Mouse (Mus musculus) heart, postnatal 14 days (tissue): ENCODE results near the gene Rufy3. TPM values are rescaled to one million over a fixed set of nuclear protein-coding genes. Genes with fewer than 3 reads are reported as not detected.
A peak's percentile ranks its signal among the peaks of the same experiment; 100 is the strongest.

ENCODE experiments used
- DNase-seq, 2 experiments: peaks; one replicate each; pipeline ENCODE4 v3.0.0; 2021 to 2022
- intact Hi-C: fragments of 180-260 bp; cut with DNase I; formaldehyde crosslinking; loops from one replicate; pipeline ENCODE4 v1.15.1; 2025
- total RNA-seq, 2 experiments: library from RNA; stranded (reverse); gene quantifications; 2 replicates each; pipeline ENCODE4 v1.2.3; 2021

The Rufy3 gene
- total RNA-seq, 2 experiments from 2014 or later: 11.0 to 11.2 TPM

- intact Hi-C loops: loop anchor here (5.0 to 10.0 kb wide), 2 partner anchors 106 to 199 kb away; partner anchors contain the start of gene Dck
Observed at GRCm38 (mm10) chr5:88566034-88566841, 1.4 kb downstream of the Rufy3 start.

GRCm38 (mm10) chr5:88569541-88569940 lies 4.7 kb downstream of the Rufy3 start:
- DNase-seq: no peak
- intact Hi-C loops: loop anchor here (5.0 to 10.0 kb wide), 2 partner anchors 103 to 195 kb away; partner anchors contain the start of gene Dck

More at GRCm38 (mm10) chr5:88566034-88566841, 1.4 kb downstream of the Rufy3 start:
- no peak for DNase-seq

DNA sequence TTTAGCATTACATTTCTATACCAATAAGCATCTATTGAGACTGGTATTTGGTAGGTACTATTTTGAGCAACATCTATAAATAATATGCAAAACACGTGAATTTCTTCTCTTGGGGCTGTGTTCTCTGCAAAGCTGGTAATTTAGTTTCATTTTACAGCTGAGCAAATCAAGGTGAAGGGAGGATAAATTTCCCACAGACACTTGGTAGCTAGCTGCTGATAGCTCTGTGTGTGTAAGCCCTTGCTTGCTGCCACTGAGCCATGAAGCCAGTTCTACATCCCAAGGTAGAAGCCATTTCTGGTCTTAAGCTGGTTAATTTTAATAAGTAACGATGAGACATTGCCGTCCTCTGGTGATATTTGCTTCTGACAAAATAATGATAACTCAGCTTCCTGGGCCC lies 10.0 kb downstream of the Rufy3 start:
- intact Hi-C loops: no loop called here
- no peak for DNase-seq

- intact Hi-C loops: no loop called here
- no peak for DNase-seq
Observed at GRCm38 (mm10) chr5:88575506-88576338, 10.9 kb downstream of the Rufy3 start.

DNA sequence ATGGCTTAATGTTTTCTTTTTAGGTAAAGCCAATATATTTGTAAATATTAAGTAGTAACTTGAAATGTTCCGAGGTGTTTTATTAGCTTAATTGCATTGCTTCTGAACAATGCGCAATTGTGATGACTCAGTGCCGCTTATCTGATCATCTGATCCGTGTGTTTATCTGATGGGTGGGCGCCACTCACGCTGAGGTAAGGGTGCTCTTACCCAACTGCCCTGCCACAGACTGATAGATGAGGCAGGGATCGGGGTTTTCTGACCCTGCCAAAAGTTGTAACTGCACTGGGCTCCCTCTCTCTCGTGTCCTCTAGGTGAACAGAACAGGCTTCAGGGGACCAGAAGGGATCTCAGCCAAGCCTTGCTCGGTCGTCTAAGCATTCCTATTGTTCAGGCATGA lies 15.8 kb downstream of the Rufy3 start:
- no peak for DNase-seq
- intact Hi-C loops: no loop called here

- intact Hi-C loops: no loop called here
Observed at GRCm38 (mm10) chr5:88581343-88581742, 16.5 kb downstream of the Rufy3 start.

DNA sequence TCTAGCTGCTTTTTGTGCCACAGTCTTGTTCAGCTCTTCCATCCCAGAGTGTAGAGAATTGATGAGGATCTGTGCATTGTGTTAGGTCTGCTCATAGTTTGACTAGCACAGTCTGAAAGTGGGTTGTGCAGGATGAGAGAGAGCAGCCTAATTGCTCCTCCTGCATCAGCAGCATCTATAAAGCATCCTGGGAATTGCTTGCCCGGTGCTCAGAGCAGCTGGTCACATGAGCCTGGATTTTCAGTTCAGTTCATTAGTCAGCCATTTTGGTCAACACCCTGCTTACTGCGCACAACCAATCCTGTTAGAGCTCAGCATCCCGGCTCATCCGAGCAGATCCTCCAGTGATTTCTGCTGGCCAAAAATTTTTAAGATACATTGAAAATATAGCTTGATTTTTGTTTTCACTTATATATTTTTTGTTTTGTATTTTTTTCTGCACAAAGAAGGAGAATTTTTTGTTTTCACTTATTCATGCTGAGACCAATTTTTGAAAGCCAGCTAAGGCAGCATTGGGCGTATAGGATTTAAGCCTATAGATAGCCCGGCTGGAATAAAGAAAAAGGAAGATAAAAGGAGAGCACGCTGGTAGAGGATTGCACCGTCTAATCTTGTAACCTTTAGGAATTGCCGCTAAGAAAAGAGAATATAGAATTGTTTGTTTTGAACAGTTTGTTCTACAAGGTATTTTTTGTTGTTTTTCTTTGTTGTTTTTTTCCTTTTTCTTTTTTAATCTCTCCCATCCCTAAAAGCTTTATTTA lies 18.6 kb downstream of the Rufy3 start:
- peak in 1 of 2 experiments; percentile 11 for DNase-seq
- intact Hi-C loops: no loop called here

More at GRCm38 (mm10) chr5:88581343-88581742, 16.5 kb downstream of the Rufy3 start:
- no peak for DNase-seq

DNA sequence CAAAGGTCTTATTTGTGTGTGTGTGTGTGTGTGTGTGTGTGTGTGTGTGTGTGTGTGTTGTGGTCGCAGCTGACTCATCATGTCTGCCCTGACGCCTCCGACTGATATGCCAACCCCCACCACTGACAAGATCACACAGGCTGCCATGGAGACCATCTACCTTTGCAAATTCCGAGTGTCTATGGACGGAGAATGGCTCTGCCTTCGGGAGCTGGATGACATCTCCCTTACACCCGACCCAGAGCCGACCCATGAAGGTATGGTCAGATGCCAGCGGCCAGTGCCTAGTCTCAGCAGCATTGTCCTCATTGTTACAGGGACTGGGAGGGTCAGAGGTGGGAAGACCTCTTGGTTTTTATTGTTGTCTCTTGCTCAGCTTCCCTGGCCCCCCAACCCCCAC lies 19.2 kb downstream of the Rufy3 start:
- intact Hi-C loops: no loop called here
- DNase-seq: no peak

- DNase-seq: peak in 1 of 2 experiments; percentile 16
- intact Hi-C loops: loop anchor here (5.0 kb wide), 1 partner anchor 41 kb away; no protein-coding TSS in a partner anchor
Observed at GRCm38 (mm10) chr5:88586407-88587174, 21.8 kb downstream of the Rufy3 start.

DNA sequence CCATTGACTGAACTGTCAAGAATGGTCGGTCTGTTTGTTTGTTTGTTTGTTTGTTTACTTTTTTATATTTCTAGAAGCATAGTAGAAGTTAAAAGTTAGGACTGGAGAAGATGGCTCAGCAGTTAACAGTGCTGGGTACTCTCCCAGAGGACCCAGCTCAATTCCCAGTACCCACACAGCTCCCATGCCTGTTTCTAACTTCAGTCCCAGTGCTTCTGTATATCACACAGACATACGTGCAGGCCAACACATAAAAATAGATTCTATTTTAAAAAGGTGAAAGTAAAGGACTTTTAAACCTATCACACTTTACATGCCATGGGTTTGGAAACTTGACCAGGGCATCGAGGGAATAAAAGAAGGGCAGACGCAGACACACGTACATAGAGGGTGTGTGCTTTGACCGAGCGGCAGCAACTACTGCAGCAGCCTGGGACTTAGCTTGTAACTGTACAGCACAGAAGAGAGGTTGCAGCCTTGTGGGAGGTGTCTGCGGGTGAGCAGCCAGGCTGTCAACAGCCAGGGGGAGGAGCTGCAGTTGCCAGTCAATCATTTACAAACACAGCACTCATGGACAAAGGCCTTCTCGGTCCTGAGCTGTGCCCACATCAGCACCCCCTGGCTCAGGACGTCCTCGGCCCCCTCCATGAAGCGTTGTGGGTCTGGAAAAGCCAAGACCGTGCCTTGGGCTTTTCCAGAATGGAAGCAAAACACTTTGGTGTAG lies 22.5 kb downstream of the Rufy3 start:
- DNase-seq: peak; percentile 17 to 34
- intact Hi-C loops: loop anchor here (5.0 kb wide), 1 partner anchor 40 kb away; no protein-coding TSS in a partner anchor

GRCm38 (mm10) chr5:88588481-88588880 lies 23.6 kb downstream of the Rufy3 start:
- intact Hi-C loops: loop anchor here (5.0 kb wide), 1 partner anchor 39 kb away; no protein-coding TSS in a partner anchor
- DNase-seq: no peak

DNA sequence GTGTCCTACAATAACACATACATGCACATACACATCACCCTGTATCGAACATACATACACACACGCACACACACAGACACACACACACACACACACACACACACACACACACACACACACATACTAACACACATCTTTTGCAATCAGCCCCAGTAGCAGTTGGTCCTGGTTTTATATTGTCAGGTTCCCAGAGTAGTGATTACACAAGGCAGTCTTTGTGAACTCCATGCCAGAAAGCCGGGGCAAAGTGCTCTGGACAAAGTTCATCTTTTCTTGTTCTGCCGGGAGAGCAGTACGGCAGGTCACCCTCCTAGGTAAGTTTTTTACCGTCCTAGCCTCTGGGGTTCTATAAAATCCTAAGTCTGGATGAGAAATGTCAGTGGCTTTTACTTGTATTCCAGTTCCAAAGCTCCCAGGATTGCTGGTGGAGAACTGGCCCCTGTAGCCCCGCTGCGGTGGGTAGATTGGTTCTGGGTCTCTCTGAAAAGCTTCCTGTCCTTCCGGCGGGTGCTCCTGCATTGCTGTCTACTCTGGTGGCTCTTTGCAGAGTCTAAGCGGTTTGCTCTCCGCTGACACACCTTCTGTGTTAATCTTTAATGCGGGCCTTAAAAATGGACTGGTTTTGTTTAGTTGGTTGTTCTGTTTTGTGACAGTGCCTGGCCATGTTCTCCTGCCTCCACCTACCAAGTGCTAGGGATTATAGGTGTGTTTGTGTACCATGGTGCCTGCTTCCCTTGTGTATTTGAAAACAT lies 28.8 kb downstream of the Rufy3 start:
- intact Hi-C loops: no loop called here
- DNase-seq: no peak

GRCm38 (mm10) chr5:88594173-88594569 lies 29.3 kb downstream of the Rufy3 start:
- intact Hi-C loops: no loop called here
- no peak for DNase-seq

- intact Hi-C loops: no loop called here
- no peak for DNase-seq
Observed at GRCm38 (mm10) chr5:88595537-88596455, 31.0 kb downstream of the Rufy3 start.

DNA sequence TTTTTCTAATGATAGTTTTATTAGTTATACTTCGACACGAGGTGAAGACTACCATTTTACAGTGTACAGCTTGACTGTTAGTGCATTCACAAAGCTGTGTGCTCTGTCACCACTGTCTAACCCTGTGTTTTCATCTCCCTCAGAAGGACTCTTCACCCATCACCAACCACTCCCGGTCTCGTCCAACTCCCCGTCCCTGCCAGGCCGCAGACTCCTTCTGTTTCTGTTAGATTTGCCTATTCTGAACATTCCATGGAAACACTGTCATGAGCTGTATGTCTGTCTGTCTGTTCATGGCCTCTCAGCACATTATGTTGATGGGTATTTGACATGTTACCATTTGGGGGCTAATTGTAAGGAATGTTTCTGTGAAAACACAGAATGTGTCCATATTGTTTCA lies 34.1 kb downstream of the Rufy3 start:
- intact Hi-C loops: no loop called here
- no peak for DNase-seq

DNA sequence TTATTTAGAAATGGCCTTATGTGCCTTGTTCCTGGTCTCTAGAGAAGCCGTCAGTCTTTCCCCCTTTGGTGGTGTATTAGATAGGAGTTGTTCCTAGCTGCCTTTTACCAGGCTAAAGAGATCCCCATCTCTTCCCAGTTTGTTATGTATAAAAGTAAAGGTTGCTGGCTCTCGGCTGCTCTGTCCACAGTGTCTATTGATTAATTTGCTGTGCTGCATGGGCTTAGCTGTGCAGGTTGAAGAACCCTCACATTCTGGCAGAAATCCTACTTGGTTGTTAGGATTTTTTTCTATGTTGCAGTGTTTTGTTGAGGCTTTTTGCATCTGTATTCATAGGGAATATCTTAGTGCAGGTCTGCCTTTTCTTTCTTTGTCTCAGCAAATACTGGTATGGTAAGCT lies 37.2 kb downstream of the Rufy3 start:
- DNase-seq: no peak
- intact Hi-C loops: no loop called here

GRCm38 (mm10) chr5:88602713-88603112 lies 37.9 kb downstream of the Rufy3 start:
- intact Hi-C loops: no loop called here
- DNase-seq: no peak
